Mouse (Mus musculus) induced T-regulatory cell, adult 2 months (primary cell): ENCODE measurements around the gene Ap1m2.

Experiments used
- DNase-seq: peaks from one replicate; pipeline ENCODE4 v3.0.0-alpha.2; 2012; ENCODE audit warnings: low read depth

Gene Ap1m2

GRCm38 (mm10) chr9:21288404-21289336, 23.5 kb downstream of the Ap1m2 start:
- peak; percentile 84 for DNase-seq

- peak; percentile 98 for DNase-seq
Measured at GRCm38 (mm10) chr9:21287571-21288402, 24.4 kb downstream of the Ap1m2 start, which contains the start of gene Kri1. Gene Kri1 (minus strand): TSS chr9:21287969.

- DNase-seq: peak; percentile 75
Measured at GRCm38 (mm10) chr9:21286753-21287152, 25.4 kb downstream of the Ap1m2 start.

DNA sequence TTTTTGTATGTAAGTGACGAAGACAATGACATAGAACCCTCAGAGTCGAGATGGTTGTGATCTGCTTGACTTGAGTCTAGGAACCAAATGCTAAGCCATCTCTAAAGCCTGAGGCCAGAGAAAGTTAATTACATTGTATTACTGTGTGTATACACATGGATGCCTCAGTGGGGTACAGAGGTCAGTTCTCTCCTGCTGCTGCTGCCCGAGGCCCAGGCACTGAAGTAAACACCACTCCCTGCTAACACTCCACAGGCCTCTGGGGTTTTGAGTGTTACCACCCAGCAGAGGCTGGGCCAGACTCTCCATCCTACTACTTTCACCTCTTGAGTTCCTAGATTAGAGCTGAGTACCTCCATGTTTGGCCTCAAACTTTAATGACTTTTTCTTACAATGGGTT, 28.1 kb downstream of the Ap1m2 start:
- no peak for DNase-seq

GRCm38 (mm10) chr9:21283591-21283990, 28.5 kb downstream of the Ap1m2 start:
- no peak for DNase-seq

DNA sequence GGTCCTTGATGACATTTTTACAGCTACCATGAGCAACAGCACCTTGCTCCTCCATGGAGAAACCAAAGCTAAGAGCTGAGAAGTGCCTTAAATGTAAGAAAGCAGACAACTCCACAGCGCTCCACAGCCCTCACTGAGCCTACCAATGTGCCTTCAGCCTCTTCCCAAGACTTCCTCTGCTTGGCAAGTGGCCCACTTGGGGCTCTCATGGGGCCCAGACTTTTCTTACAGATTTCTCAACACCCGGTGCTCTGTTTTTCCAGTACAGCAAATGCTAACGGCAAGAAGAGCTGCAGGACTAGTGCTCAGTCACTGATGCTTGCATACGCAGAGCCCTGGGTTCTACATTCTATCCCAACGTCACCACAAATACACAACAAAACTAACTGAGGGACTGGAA, 34.4 kb downstream of the Ap1m2 start:
- DNase-seq: no peak

DNA sequence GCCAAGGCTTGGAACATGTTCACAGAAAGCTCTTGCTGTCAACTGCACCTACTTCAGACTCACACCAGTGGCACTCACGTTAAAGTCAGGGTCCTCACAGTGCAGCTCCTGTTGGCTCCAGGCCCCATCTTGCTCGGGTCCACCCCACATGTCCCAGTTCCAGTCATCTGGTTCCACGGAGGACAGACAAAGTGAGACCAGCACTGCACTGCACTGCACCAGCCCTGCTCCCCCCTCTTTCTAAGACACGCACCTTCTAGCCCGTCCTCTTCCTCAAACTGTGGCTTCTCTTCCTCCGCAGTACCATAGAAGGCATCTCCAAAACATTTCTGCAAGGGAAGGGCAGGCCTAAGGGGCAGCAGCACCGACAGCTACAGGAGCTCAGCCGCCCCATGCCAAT, 35.8 kb downstream of the Ap1m2 start:
- DNase-seq: no peak

- DNase-seq: no peak
Measured at GRCm38 (mm10) chr9:21275727-21276126, 36.4 kb downstream of the Ap1m2 start.

DNA sequence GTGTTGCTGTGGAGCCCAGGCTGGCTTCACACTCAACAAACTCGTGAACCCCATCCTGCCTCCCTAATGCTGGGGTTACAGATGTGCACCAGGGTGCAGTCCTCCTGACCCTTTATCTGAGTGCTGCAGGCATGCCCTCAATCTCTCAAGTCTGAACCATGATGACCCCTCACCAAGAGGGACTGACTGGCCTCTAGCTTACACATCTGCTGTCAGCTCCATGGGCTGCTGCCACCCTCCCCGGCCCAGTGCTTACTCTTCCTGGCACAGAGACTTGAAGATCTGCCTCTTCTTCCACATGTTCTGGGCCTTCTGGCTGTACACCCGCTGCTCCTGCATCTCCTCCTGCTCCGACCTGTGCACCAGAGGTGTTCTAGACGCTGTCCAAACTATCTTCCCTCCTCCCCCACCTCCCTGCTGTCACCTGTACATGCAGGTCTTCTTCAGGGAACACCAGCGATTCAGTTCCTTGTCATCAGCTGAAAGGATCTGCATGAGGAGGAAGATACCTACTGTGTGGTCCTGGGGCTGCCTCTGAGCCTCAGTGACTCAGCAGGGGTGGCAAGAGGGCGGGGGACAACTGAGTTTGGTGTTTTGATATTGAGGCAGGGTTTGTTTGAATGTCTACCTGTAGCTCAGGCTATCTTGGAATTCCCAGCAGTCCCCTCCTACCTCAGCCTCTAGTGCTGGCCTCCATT, 37.0 kb downstream of the Ap1m2 start:
- no peak for DNase-seq

DNA sequence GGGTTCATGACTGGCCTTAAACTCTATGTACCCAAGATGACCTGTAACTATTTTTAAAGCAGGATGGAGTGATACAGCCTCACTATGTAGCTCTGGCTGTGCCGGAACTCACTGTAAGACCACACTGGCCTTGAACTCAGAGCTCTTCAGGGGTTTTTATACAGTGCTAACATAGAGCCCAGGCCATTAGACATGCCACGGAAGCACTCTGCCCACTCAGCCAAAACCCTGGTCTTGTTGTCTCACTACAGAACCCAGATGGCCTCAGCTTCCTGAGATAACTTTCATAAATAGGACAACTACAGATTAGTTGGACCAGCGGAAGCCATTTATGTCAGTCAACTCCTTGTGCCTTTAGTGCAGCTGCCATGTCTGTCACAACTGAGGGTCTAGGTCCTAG, 37.8 kb downstream of the Ap1m2 start:
- DNase-seq: no peak

GRCm38 (mm10) chr9:21273520-21274228, 38.5 kb downstream of the Ap1m2 start:
- no peak for DNase-seq

GRCm38 (mm10) chr9:21273094-21273493, 39.0 kb downstream of the Ap1m2 start:
- DNase-seq: no peak

DNA sequence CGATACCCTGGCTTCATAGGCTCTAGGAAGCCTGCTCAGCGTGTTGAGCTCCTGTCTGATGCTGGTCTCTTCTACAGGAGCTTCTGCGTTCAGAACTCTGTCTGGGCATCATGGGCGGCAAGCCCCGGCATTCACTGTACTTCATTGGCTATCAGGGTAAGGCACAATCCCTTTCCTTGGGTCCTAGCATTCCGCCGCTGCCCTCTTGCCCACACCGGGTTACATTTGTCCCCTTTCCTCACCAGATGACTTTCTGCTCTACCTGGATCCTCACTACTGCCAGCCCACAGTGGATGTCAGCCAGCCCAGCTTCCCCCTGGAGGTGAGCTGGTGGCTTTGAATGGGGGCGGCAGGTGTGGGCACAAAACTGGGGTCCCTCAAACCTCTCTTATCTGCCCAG, 39.7 kb downstream of the Ap1m2 start:
- no peak for DNase-seq

DNA sequence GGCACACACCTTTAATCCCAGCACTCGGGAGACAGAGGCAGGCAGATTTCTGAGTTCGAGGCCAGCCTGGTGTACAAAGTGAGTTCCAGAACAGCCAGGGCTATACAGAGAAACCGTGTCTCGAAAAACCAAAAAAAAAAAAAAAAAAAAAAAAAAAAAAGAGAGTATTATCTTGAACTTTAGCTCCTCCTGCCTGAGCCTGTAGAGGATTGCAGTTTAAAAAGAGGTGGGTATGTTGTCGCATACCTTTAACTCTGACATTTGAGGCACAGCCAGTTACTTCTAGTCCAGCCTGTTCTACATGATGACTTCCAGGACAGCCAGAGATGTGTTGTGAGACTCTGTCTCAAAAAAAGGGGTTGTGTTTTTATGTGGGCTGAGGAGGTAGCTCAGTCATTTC, 42.5 kb downstream of the Ap1m2 start:
- peak; percentile 31 for DNase-seq

DNA sequence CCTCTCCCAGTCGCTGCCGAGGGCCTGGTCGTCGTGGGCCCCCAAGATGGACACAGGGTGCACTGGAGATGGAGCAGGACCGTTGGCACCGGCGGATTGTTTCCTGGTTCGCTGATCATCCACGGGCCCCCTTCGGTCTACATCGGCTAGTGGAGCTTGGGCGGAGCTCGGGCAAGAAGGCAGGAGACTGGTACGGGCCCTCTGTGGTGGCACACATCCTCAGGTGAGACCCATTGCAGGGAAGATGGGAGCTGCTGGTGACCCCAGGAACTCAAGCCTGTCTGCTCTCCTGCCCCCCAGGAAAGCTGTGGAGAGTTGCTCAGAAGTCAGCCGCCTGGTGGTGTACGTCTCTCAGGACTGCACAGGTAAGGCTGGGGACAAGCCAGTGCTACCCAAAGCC, 43.8 kb downstream of the Ap1m2 start:
- no peak for DNase-seq

GRCm38 (mm10) chr9:21266889-21267288, 45.2 kb downstream of the Ap1m2 start:
- DNase-seq: no peak

DNA sequence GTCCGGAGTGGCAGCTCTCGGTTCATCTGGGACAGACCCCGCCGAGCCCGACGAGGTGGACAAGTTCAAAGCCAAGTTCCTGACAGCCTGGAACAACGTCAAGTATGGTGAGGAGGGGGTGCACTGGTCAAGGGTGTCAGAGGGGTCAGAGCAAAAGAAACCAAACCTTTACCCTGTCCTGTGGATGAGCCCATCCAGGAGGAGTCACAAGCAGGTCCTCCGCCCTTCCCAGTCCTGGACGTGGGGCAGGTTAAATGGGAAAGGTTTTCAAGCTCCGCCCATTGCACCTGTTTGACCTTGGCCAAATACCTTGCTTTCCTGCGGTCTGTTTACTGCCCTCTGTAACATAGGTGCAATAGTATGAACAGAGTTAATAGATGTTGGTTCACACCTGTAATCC, 46.5 kb downstream of the Ap1m2 start:
- DNase-seq: peak; percentile 33

DNA sequence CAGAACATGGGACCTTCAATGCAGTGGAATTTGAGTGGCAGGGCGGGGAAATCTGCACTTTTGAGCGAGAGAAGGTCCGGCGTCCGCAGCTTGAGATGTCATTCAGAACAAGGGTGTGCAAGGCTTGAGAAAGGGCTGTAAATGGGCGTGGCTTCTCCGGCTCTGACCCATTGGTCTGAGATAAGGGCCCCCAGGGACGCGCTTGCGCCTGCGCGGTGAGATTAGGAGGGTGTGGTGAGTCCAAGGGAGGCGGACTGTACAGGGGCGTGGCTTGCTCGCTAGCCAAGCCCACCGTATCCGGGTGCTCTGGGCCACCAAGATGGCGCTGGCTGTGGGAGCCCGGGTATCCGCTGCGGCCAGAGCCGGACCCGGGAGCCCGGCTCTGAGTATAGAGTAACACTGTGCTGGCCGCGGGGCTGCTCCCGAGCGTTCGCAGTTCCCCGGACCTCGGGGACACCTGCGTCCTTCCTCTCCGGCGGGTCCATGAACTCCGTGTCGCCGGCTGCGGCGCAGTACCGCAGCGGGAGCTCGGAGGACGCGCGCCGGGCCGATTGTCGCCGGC, 47.1 kb downstream of the Ap1m2 start, which contains the start of gene Atg4d:
Gene Atg4d, plus strand, starts transcription at position 294 of the 562 bp plus-strand sequence.
- DNase-seq: peak; percentile 96

GRCm38 (mm10) chr9:21264272-21264999, 47.7 kb downstream of the Ap1m2 start:
- DNase-seq: no peak

DNA sequence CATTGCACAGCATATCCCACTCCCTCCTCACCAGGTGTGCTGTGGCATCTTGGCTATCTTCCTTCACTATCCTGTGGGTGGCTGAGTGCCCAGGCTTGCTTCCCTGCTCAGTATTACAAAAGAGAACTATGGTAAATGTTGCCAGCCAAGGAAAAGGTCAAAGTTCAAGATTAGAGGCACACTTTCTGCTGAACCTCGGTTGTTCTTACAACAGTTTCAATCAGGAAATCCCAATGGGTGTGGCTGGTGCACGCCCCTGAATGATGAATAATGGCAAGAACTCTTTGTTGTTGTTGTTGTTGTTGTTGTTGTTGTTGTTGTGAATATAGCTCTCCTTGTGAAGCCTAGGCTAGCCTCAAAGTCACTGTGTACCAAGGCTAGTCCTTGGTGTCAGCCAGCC, 50.3 kb downstream of the Ap1m2 start:
- peak; percentile 66 for DNase-seq
